Mouse (Mus musculus) kidney, adult 2 months (tissue): ENCODE results near the gene Nhsl1.

ENCODE experiments used
- CTCF ChIP-seq: fragments of 200-500 bp; conservative IDR thresholded peaks from 2 replicates; pipeline ENCODE4 v1.5.1; 2011; ENCODE audit warnings: low read depth, mild to moderate bottlenecking, control low read depth, low read length, moderate library complexity, mixed read lengths; ENCODE audit not compliant: insufficient read depth, insufficient read length
- POLR2A ChIP-seq: fragments of 200-500 bp; IDR thresholded peaks from one replicate; pipeline ENCODE4 v1.6.1; 2011; ENCODE audit warnings: low read depth, low read length, control low read depth

- TF ChIP-seq CTCF (no peak), POLR2A (no peak)
Observed at GRCm38 (mm10) chr10:18356461-18356860, 37.7 kb downstream of the Nhsl1 start.
